Mouse (Mus musculus): ENCODE results near the gene Pakap.

- TF ChIP-seq POLR2A (IDR thresholded peaks at IDR 0.05; ENCODE audit: control insufficient read depth, extremely low read depth, insufficient read depth, low read length, poor library complexity) (no peak), CTCF (IDR thresholded peaks at IDR 0.05; ENCODE audit: borderline replicate concordance, control insufficient read depth, extremely low read depth, insufficient read depth, low read length, poor library complexity) (no peak)
Measured at GRCm38 (mm10) chr4:57681511-57681910, 113.5 kb downstream of the Pakap start.

Data from thymus, adult 2 months (tissue).